Mouse (Mus musculus) MEL (cell line): ENCODE measurements at regions not wholly inside any gene's neighbourhood (a gene's known extent, or its start where the extent isn't known, plus 50 kb on each side); places are given as distances from the start of the nearest gene placed in this dataset.

ENCODE experiments used
- DNase-seq: peaks from one replicate; pipeline ENCODE4 v3.0.0; 2011; ENCODE audit warnings: low read depth, low spot score
- H3K27ac ChIP-seq: 2 replicates; pipeline ENCODE4 v1.5.1; 2012; ENCODE audit warnings: low read depth, mild to moderate bottlenecking, control low read depth, low read length, moderate library complexity; ENCODE audit not compliant: control insufficient read depth
- H3K27me3 ChIP-seq, 2 experiments: fragments of 150-350 bp in 1 of 2; sonication (generic) in 1 of 2; 2 replicates each; pipeline ENCODE4 v1.6.1; 2012; ENCODE audit warnings: low read length in 2 of 2, mild to moderate bottlenecking in 2 of 2, improper control_type of control experiment in 1 of 2, moderate library complexity in 1 of 2; ENCODE audit not compliant: insufficient read depth in 2 of 2, control insufficient read depth in 1 of 2
- H3K36me3 ChIP-seq, 2 experiments: 2 replicates each; pipeline ENCODE4 v1.6.1; 2012 to 2014; ENCODE audit warnings: low read length in 2 of 2, improper control_type of control experiment in 1 of 2, inconsistent platforms in 1 of 2, mild to moderate bottlenecking in 1 of 2; ENCODE audit not compliant: insufficient read depth in 2 of 2, control insufficient read depth in 1 of 2
- H3K4me1 ChIP-seq, 2 experiments: fragments of 150-350 bp in 1 of 2; sonication (generic) in 1 of 2; 2 replicates each; pipeline ENCODE4 v1.6.1; 2012; ENCODE audit warnings: low read length in 2 of 2, improper control_type of control experiment in 1 of 2, mild to moderate bottlenecking in 1 of 2; ENCODE audit not compliant: insufficient read depth in 2 of 2, control insufficient read depth in 1 of 2
- H3K4me3 ChIP-seq, 2 experiments: fragments of 150-350 bp in 1 of 2; sonication (generic) in 1 of 2; 2 replicates each; pipeline ENCODE4 v1.5.1; 2012; ENCODE audit warnings: low read depth in 2 of 2, low read length in 2 of 2, mild to moderate bottlenecking in 2 of 2, moderate library complexity in 2 of 2, control low read depth in 1 of 2, improper control_type of control experiment in 1 of 2; ENCODE audit not compliant: control insufficient read depth in 1 of 2, insufficient read depth in 1 of 2
- H3K79me2 ChIP-seq: 2 replicates; pipeline ENCODE4 v1.6.1; 2012; ENCODE audit warnings: mild to moderate bottlenecking, low read length, moderate library complexity; ENCODE audit not compliant: control insufficient read depth, poor library complexity, insufficient read depth
- H3K9ac ChIP-seq: 2 replicates; pipeline ENCODE4 v1.6.1; 2012; ENCODE audit warnings: low read depth, mild to moderate bottlenecking, control low read depth, low read length, moderate library complexity; ENCODE audit not compliant: control insufficient read depth, poor library complexity, severe bottlenecking
- H3K9me3 ChIP-seq: fragments of 150-350 bp; sonication (generic); replicated peaks from 2 replicates; pipeline ENCODE4 v1.6.1; 2012; ENCODE audit warnings: mild to moderate bottlenecking, low read length, improper control_type of control experiment, moderate library complexity; ENCODE audit not compliant: insufficient read depth
- CHD2 ChIP-seq: IDR thresholded peaks from 2 replicates; pipeline ENCODE4 v1.6.1; 2011; ENCODE audit warnings: low read length, improper control_type of control experiment
- E2F4 ChIP-seq: IDR thresholded peaks from 2 replicates; pipeline ENCODE4 v1.6.1; 2011; ENCODE audit warnings: low read depth, low read length, improper control_type of control experiment, borderline replicate concordance
- ELF1 ChIP-seq: IDR thresholded peaks from 2 replicates; pipeline ENCODE4 v1.6.1; 2014; ENCODE audit warnings: low read depth, mild to moderate bottlenecking, inconsistent platforms, low read length, improper control_type of control experiment, moderate library complexity
- ETS1 ChIP-seq: IDR thresholded peaks from 2 replicates; pipeline ENCODE4 v1.6.1; 2012; ENCODE audit warnings: low read depth, mild to moderate bottlenecking, inconsistent platforms, low read length, improper control_type of control experiment, moderate library complexity
- GABPA ChIP-seq: IDR thresholded peaks from 2 replicates; pipeline ENCODE4 v1.6.1; 2012; ENCODE audit warnings: low read depth, mild to moderate bottlenecking, inconsistent platforms, low read length, improper control_type of control experiment, moderate library complexity
- GATA1 ChIP-seq: IDR thresholded peaks from 2 replicates; pipeline ENCODE4 v1.6.1; 2011; ENCODE audit warnings: low read depth, low read length, improper control_type of control experiment
- JUND ChIP-seq: IDR thresholded peaks from 2 replicates; pipeline ENCODE4 v1.6.1; 2011; ENCODE audit warnings: low read depth, mild to moderate bottlenecking, improper control_type of control experiment, low read length
- KAT2A ChIP-seq: conservative IDR thresholded peaks from 2 replicates; pipeline ENCODE4 v1.6.1; 2012; ENCODE audit warnings: low read depth, low read length, improper control_type of control experiment, inconsistent platforms
- MAFK ChIP-seq: IDR thresholded peaks from 2 replicates; pipeline ENCODE4 v1.6.1; 2011; ENCODE audit warnings: low read depth, mild to moderate bottlenecking, low read length, improper control_type of control experiment, borderline replicate concordance
- MAX ChIP-seq: IDR thresholded peaks from 2 replicates; pipeline ENCODE4 v1.6.1; 2011; ENCODE audit warnings: low read length, improper control_type of control experiment
- MAZ ChIP-seq: IDR thresholded peaks from 2 replicates; pipeline ENCODE4 v1.6.1; 2012; ENCODE audit warnings: low read depth, mild to moderate bottlenecking, inconsistent platforms, low read length, improper control_type of control experiment
- MXI1 ChIP-seq: IDR thresholded peaks from 2 replicates; pipeline ENCODE4 v1.6.1; 2011; ENCODE audit warnings: mild to moderate bottlenecking, low read depth, low read length, improper control_type of control experiment
- MYB ChIP-seq: IDR thresholded peaks from 2 replicates; pipeline ENCODE4 v1.6.1; 2011; ENCODE audit warnings: mild to moderate bottlenecking, low read depth, low read length, improper control_type of control experiment
- MYC ChIP-seq: IDR thresholded peaks from 2 replicates; pipeline ENCODE4 v1.6.1; 2011; ENCODE audit warnings: low read depth, mild to moderate bottlenecking, low read length, improper control_type of control experiment, moderate library complexity
- NRF1 ChIP-seq: IDR thresholded peaks from 2 replicates; pipeline ENCODE4 v1.6.1; 2014; ENCODE audit warnings: low read depth, mild to moderate bottlenecking, inconsistent platforms, low read length, improper control_type of control experiment, moderate library complexity; ENCODE audit not compliant: poor library complexity, insufficient read depth, severe bottlenecking
- POLR2A ChIP-seq, 2 experiments: IDR thresholded peaks; 2 replicates each; pipeline ENCODE4 v1.6.1; 2011 to 2012; ENCODE audit warnings: low read length in 2 of 2, mild to moderate bottlenecking in 2 of 2, control low read depth in 1 of 2, improper control_type of control experiment in 1 of 2, low read depth in 1 of 2, moderate library complexity in 1 of 2; ENCODE audit not compliant: control insufficient read depth in 1 of 2, insufficient read depth in 1 of 2, poor library complexity in 1 of 2
- POLR2AphosphoS2 ChIP-seq: IDR thresholded peaks from 2 replicates; pipeline ENCODE4 v1.6.1; 2011; ENCODE audit warnings: low read length, improper control_type of control experiment
- POLR2AphosphoS5 ChIP-seq: IDR thresholded peaks from 2 replicates; pipeline ENCODE4 v1.6.1; 2012; ENCODE audit warnings: low read depth, borderline replicate concordance, mild to moderate bottlenecking, inconsistent platforms, low read length, moderate library complexity, mixed read lengths
- RCOR1 ChIP-seq: IDR thresholded peaks from 2 replicates; pipeline ENCODE4 v1.6.1; 2012; ENCODE audit warnings: low read depth, mild to moderate bottlenecking, inconsistent platforms, low read length, improper control_type of control experiment
- SIN3A ChIP-seq: IDR thresholded peaks from 2 replicates; pipeline ENCODE4 v1.6.1; 2012; ENCODE audit warnings: low read length, improper control_type of control experiment, inconsistent platforms
- SMC3 ChIP-seq: IDR thresholded peaks from 2 replicates; pipeline ENCODE4 v1.6.1; 2011; ENCODE audit warnings: low read depth, low read length, improper control_type of control experiment
- TCF12 ChIP-seq: IDR thresholded peaks from 2 replicates; pipeline ENCODE4 v1.6.1; 2014; ENCODE audit warnings: low read depth, mild to moderate bottlenecking, inconsistent platforms, low read length, improper control_type of control experiment, moderate library complexity
- UBTF ChIP-seq: IDR thresholded peaks from 2 replicates; pipeline ENCODE4 v1.6.1; 2012; ENCODE audit warnings: low read depth, mild to moderate bottlenecking, inconsistent platforms, low read length, improper control_type of control experiment, moderate library complexity, borderline replicate concordance; ENCODE audit not compliant: insufficient read depth
- USF1 ChIP-seq: IDR thresholded peaks from 2 replicates; pipeline ENCODE4 v1.6.1; 2014; ENCODE audit warnings: low read depth, mild to moderate bottlenecking, inconsistent platforms, low read length, improper control_type of control experiment, moderate library complexity
- USF2 ChIP-seq, 2 experiments: IDR thresholded peaks; 2 replicates each; pipeline ENCODE4 v1.6.1; 2011 to 2012; ENCODE audit warnings: improper control_type of control experiment in 2 of 2, low read length in 2 of 2, borderline replicate concordance in 1 of 2, inconsistent platforms in 1 of 2, low read depth in 1 of 2, mild to moderate bottlenecking in 1 of 2; ENCODE audit not compliant: insufficient read depth in 1 of 2
- ZC3H11A ChIP-seq: IDR thresholded peaks from 2 replicates; pipeline ENCODE4 v1.6.1; 2012; ENCODE audit warnings: low read depth, mild to moderate bottlenecking, inconsistent platforms, low read length, improper control_type of control experiment
- ZKSCAN1 ChIP-seq: IDR thresholded peaks from 2 replicates; pipeline ENCODE4 v1.6.1; 2012; ENCODE audit warnings: low read depth, mild to moderate bottlenecking, inconsistent platforms, low read length, improper control_type of control experiment, moderate library complexity
- ZNF384 ChIP-seq: IDR thresholded peaks from 2 replicates; pipeline ENCODE4 v1.6.1; 2012; ENCODE audit warnings: low read depth, mild to moderate bottlenecking, inconsistent platforms, low read length, improper control_type of control experiment

GRCm38 (mm10) chr4:142588418-142589083, 349.4 kb upstream of the Kazn start:
- H3K4me1 ChIP-seq: no peaks in the 10 kb centered on the region
- no peak overlapping the region for H3K4me3 ChIP-seq
- H3K27me3 ChIP-seq: no peaks in the 10 kb centered on the region
- no peaks in the 10 kb centered on the region for H3K9me3 ChIP-seq
- no peak for DNase-seq
- H3K9ac ChIP-seq: no peak overlapping the region
- H3K27ac ChIP-seq: no peak overlapping the region
- no peak for TF ChIP-seq NRF1
- TF ChIP-seq MYB: no peak
- no peak for TF ChIP-seq E2F4
- no peak for TF ChIP-seq KAT2A
- TF ChIP-seq ZNF384: no peak
- no peak for TF ChIP-seq USF1
- TF ChIP-seq GATA1: no peak
- no peak for TF ChIP-seq JUND
- TF ChIP-seq POLR2AphosphoS5: no peak
- no peak for TF ChIP-seq CHD2
- TF ChIP-seq MYC: no peak
- no peak for TF ChIP-seq ETS1
- no peak for TF ChIP-seq USF2 (IDR thresholded peaks at IDR 0.05; ENCODE audit: borderline replicate concordance in 1 of 2, insufficient read depth in 1 of 2, low read depth in 1 of 2, low read length in 2 of 2)
- TF ChIP-seq SMC3: no peak
- no peak for TF ChIP-seq TCF12
- TF ChIP-seq ZC3H11A: no peak
- TF ChIP-seq GABPA: no peak
- no peak for TF ChIP-seq POLR2AphosphoS2
- H3K79me2 ChIP-seq: no peaks in the 10 kb centered on the region
- no peaks in the 10 kb centered on the region for H3K36me3 ChIP-seq

- H3K27me3 ChIP-seq: no peaks in the 10 kb centered on the region
- H3K79me2 ChIP-seq: no peaks in the 10 kb centered on the region
- no peak overlapping the region for H3K27ac ChIP-seq
- TF ChIP-seq ZNF384 (no peak), JUND (no peak), MXI1 (no peak), GATA1 (no peak), ELF1 (no peak), USF1 (no peak), MAZ (no peak), ZKSCAN1 (no peak), POLR2A (IDR thresholded peaks at IDR 0.05; ENCODE audit: control insufficient read depth in 1 of 2, insufficient read depth in 1 of 2, low read depth in 1 of 2, low read length in 2 of 2, poor library complexity in 1 of 2) (no peak), MAX (no peak), SIN3A (no peak), RCOR1 (no peak), TCF12 (no peak), MAFK (no peak), MYC (no peak), ETS1 (no peak), UBTF (no peak), GABPA (no peak), USF2 (IDR thresholded peaks at IDR 0.05; ENCODE audit: borderline replicate concordance in 1 of 2, insufficient read depth in 1 of 2, low read depth in 1 of 2, low read length in 2 of 2) (no peak)
- no peak for DNase-seq
- no peak overlapping the region for H3K4me3 ChIP-seq
- H3K4me1 ChIP-seq: no peaks in the 10 kb centered on the region
- no peak overlapping the region for H3K9ac ChIP-seq
- no peaks in the 10 kb centered on the region for H3K36me3 ChIP-seq
- H3K9me3 ChIP-seq: no peaks in the 10 kb centered on the region
Measured at GRCm38 (mm10) chr4:142587345-142588035, 348.3 kb upstream of the Kazn start.
